Mouse (Mus musculus) liver, embryonic 16.5 days (tissue): ENCODE results near the gene Tmem91. TPM values are rescaled to one million over a fixed set of nuclear protein-coding genes. Genes with fewer than 3 reads are reported as not detected.
A peak's percentile ranks its signal among the peaks of the same experiment; 100 is the strongest.

Experiments used
- ATAC-seq: fragments of 200-750 bp; cut with Nextera tagmentation; 2 replicates; pipeline ENCODE4 v1.8.0; 2017; ENCODE audit warnings: low read depth, mild to moderate bottlenecking, moderate number of reproducible peaks, moderate library complexity
- H3K27ac ChIP-seq: fragments of 300-500 bp; sonication (generic); 2 replicates; pipeline ENCODE4 v1.5.1; 2014; ENCODE audit warnings: mild to moderate bottlenecking, low read length
- H3K27me3 ChIP-seq: fragments of 300-500 bp; sonication (generic); 2 replicates; pipeline ENCODE4 v1.6.1; 2014; ENCODE audit warnings: low read depth, low read length, mixed read lengths; ENCODE audit not compliant: control insufficient read depth, insufficient read depth
- H3K36me3 ChIP-seq: fragments of 300-500 bp; sonication (generic); 2 replicates; pipeline ENCODE4 v1.6.1; 2014; ENCODE audit warnings: mild to moderate bottlenecking; ENCODE audit not compliant: control insufficient read depth, insufficient read depth
- H3K4me1 ChIP-seq: fragments of 300-500 bp; sonication (generic); 2 replicates; pipeline ENCODE4 v1.6.1; 2014; ENCODE audit warnings: low read depth, low read length, mixed read lengths; ENCODE audit not compliant: control insufficient read depth
- H3K4me2 ChIP-seq: fragments of 300-500 bp; sonication (generic); 2 replicates; pipeline ENCODE4 v1.6.1; 2014; ENCODE audit warnings: low read depth, low read length, mixed read lengths
- H3K4me3 ChIP-seq: fragments of 300-500 bp; sonication (generic); 2 replicates; pipeline ENCODE4 v1.5.1; 2014; ENCODE audit warnings: low read depth, mild to moderate bottlenecking, low read length
- H3K9ac ChIP-seq: fragments of 300-500 bp; sonication (generic); 2 replicates; pipeline ENCODE4 v1.6.1; 2014; ENCODE audit warnings: low read depth, low read length
- H3K9me3 ChIP-seq: fragments of 300-500 bp; sonication (generic); replicated peaks from 2 replicates; pipeline ENCODE4 v1.6.1; 2016; ENCODE audit warnings: low read length; ENCODE audit not compliant: control insufficient read depth
- WGBS: fragments of 180-500 bp; shearing (Covaris S2); extraction: QIAGEN DNeasy Blood & Tissue Kit; methylation state at CpG from one replicate; pipeline ENCODE4 v1.1.7; 2014; ENCODE audit not compliant: insufficient replicate concordance; 5-methylcytosine and 5-hydroxymethylcytosine counted together
- polyA plus RNA-seq: library from polyadenylated mRNA; unstranded; fragments of >200 nt; fragmentation: Nextera tagmentation; extraction: Ambion mirVana; gene quantifications from 2 replicates; pipeline ENCODE4 v1.2.1, GENCODE M21; 2015

Gene Tmem91
- polyA plus RNA-seq, 1 experiment from 2014 or later: 1.3 TPM

- WGBS: 18% methylated on average over 5 of the region's 5 CpGs
- H3K27ac ChIP-seq: no peak overlapping the region
Measured at GRCm38 (mm10) chr7:25619722-25619991, 55.3 kb downstream of the Tmem91 start.

More at GRCm38 (mm10) chr7:25619722-25619991, 55.3 kb downstream of the Tmem91 start:
- Histone ChIP-seq H3K9ac (peak overlapping the region; percentile 61), H3K36me3 (no peaks in the 10 kb centered on the region), H3K4me3 (peak overlapping the region; percentile 76), H3K27me3 (no peaks in the 10 kb centered on the region), H3K9me3 (no peaks in the 10 kb centered on the region), H3K4me1 (peaks cover 12% of the 10 kb centered on the region), H3K4me2 (peak overlapping the region; percentile 80)
- ATAC-seq: no peak

Other genes starting within 250 kb of the Tmem91 start
- 15.0 and 19.6 TPM in 2 replicates for gene Ceacam1, start 197.6 kb downstream of the Tmem91 start, polyA plus RNA-seq
- not detected in 2 replicates for gene Ceacam2, start 135.3 kb downstream of the Tmem91 start, polyA plus RNA-seq
- 0.63 and 0.65 TPM in 2 replicates for gene Erich4, start 59.3 kb downstream of the Tmem91 start, polyA plus RNA-seq
- 8.1 and 8.9 TPM in 2 replicates for gene Dmac2, start 55.8 kb downstream of the Tmem91 start, polyA plus RNA-seq
- gene B3gnt8, start 48.5 kb downstream of the Tmem91 start, polyA plus RNA-seq: 2.9 and 3.1 TPM in 2 replicates
- 36.7 and 43.1 TPM in 2 replicates for gene Bckdha, start 16.2 kb downstream of the Tmem91 start, polyA plus RNA-seq
- 39.1 and 40.7 TPM in 2 replicates for gene Exosc5, start 16.0 kb downstream of the Tmem91 start, polyA plus RNA-seq
- 20.1 and 21.0 TPM in 2 replicates for gene B9d2, start 5.6 kb upstream of the Tmem91 start, polyA plus RNA-seq
- gene Tgfb1, start 11.8 kb upstream of the Tmem91 start, polyA plus RNA-seq: 3.1 and 4.1 TPM in 2 replicates
- 8.5 and 11.9 TPM in 2 replicates for gene Ccdc97, start 43.9 kb upstream of the Tmem91 start, polyA plus RNA-seq
- 24.8 and 24.9 TPM in 2 replicates for gene Hnrnpul1, start 79.6 kb upstream of the Tmem91 start, polyA plus RNA-seq
- 20.2 and 24.9 TPM in 2 replicates for gene Axl, start 113.5 kb upstream of the Tmem91 start, polyA plus RNA-seq
- gene Cyp2s1, start 141.7 kb upstream of the Tmem91 start, polyA plus RNA-seq: 0.42 and 0.80 TPM in 2 replicates
- gene Cyp2b10, start 222.5 kb upstream of the Tmem91 start, polyA plus RNA-seq: 0.08 and 0.13 TPM in 2 replicates